Mouse (Mus musculus) olfactory bulb, adult 2 months (tissue): ENCODE results near the gene Ubxn1. TPM values are rescaled to one million over a fixed set of nuclear protein-coding genes. Genes with fewer than 3 reads are reported as not detected.

Experiments used
- H3K27ac ChIP-seq: fragments of 200-500 bp; 2 replicates; pipeline ENCODE4 v1.5.1; 2012; ENCODE audit warnings: low read depth, low read length; ENCODE audit not compliant: insufficient read depth
- H3K4me1 ChIP-seq: fragments of 200-500 bp; 2 replicates; pipeline ENCODE4 v1.6.1; 2012; ENCODE audit warnings: low read length; ENCODE audit not compliant: control insufficient read depth, insufficient read depth
- H3K4me3 ChIP-seq: fragments of 200-500 bp; 2 replicates; pipeline ENCODE4 v1.5.1; 2012; ENCODE audit warnings: mild to moderate bottlenecking, low read depth, low read length, moderate library complexity; ENCODE audit not compliant: insufficient read depth
- CTCF ChIP-seq: fragments of 200-500 bp; IDR thresholded peaks from 2 replicates; pipeline ENCODE4 v1.5.1; 2012; ENCODE audit warnings: low read depth, mild to moderate bottlenecking, low read length, moderate library complexity; ENCODE audit not compliant: insufficient read depth
- POLR2A ChIP-seq: fragments of 200-500 bp; IDR thresholded peaks from 2 replicates; pipeline ENCODE4 v1.6.1; 2012; ENCODE audit warnings: mild to moderate bottlenecking, low read depth, low read length, moderate library complexity; ENCODE audit not compliant: insufficient read depth
- WGBS: fragments of 180-500 bp; shearing (Covaris S2); methylation state at CpG from one replicate; pipeline ENCODE4 v1.1.7; 2018; 5-methylcytosine and 5-hydroxymethylcytosine counted together
- polyA plus RNA-seq: library from polyadenylated mRNA; stranded (reverse); fragments of >200 nt; gene quantifications from 2 replicates; pipeline ENCODE4 v1.2.4, GENCODE M21; 2012; ENCODE audit warnings: low replicate concordance; ENCODE audit not compliant: missing spikeins, insufficient read depth, insufficient read length

Ubxn1 gene
- polyA plus RNA-seq, 1 experiment, result 403 TPM

DNA sequence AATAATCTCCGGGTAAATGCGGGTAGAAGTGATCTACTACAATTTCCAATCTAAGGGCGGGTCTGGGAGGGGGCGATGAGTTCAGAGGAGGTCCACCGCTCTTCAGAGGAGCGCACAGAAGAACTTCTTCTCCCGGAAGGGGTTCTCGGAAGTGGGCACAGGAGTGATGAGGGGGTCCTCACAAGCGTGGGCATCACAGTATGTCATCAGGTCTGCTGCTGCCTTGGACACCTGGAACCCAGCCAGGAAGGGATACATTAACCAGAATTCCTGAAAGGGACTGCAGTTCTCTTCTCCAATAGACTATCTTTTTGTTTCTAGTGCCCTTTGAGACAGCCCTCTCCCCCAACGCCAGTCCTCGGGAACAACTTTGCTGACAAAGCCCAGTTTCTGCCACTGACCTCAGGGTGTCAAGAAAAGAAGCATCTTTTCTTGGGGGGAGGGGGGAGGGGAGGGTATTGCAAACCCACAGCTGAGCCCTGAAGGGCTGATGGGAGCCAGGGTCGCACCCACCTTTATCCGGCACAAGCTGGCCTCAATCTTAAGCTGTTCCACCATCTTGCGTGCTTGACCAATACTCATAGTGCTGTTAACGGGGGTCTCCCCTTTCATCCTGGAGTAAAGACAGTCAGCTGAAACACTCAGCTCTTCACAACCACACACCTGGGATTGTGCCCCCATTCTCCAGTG, 33.1 kb upstream of the Ubxn1 start:
- H3K27ac ChIP-seq, result peak overlapping the region; percentile 92
- WGBS, result 2% methylated on average over 15 of the region's 15 CpGs
- TF ChIP-seq CTCF (no peak), POLR2A (no peak)
- H3K4me3 ChIP-seq, result peak overlapping the region; percentile 56
- H3K4me1 ChIP-seq, result peaks cover 10% of the 10 kb centered on the region

DNA sequence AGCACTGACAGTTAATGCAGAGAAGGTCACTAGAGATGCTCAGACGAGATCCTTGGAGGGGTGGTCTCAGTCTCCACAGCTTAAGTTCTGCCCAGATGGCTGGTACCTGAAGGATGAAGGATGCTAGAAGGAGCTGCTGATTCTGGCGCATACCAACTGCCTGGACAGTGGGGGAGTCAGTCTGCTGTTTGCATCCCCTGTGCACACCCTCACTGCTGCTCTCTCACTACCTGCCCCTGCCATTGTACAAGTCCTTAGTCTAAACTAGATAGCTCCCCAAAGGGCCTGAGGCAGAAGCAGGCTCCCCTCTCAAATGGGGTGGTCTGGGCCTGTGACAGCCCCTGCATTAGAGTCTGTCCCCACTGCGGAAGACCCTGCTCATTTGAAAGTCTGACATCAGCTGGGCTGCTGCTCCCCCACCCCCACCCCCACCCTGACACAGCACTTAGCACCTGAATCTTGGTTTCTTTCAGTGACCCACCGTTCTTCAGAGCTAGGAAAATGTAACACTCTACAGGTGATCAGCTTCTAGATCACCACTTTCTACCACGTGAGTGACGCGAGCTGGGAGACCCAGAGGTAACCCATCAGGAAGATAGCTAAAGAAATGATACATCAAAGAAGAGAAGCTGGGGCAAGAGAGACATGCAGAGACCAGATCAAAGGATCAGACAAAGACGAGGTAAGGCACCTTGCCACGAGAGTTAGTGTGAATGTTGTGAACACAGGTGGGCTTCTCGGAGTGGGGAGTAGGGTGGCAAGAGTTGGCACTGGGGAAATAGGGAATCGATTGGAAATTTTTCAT, 32.0 kb upstream of the Ubxn1 start, which contains the start of gene Gng3:
Gng3 (minus strand) TSS at position 92 of the 805 bp plus-strand sequence.
- peak within 1 kb of the TSS; percentile 62 for H3K4me3 ChIP-seq
- 19% methylated on average over 11 of the region's 11 CpGs for WGBS
- H3K27ac ChIP-seq, result peak within 1 kb of the TSS; percentile 92

DNA sequence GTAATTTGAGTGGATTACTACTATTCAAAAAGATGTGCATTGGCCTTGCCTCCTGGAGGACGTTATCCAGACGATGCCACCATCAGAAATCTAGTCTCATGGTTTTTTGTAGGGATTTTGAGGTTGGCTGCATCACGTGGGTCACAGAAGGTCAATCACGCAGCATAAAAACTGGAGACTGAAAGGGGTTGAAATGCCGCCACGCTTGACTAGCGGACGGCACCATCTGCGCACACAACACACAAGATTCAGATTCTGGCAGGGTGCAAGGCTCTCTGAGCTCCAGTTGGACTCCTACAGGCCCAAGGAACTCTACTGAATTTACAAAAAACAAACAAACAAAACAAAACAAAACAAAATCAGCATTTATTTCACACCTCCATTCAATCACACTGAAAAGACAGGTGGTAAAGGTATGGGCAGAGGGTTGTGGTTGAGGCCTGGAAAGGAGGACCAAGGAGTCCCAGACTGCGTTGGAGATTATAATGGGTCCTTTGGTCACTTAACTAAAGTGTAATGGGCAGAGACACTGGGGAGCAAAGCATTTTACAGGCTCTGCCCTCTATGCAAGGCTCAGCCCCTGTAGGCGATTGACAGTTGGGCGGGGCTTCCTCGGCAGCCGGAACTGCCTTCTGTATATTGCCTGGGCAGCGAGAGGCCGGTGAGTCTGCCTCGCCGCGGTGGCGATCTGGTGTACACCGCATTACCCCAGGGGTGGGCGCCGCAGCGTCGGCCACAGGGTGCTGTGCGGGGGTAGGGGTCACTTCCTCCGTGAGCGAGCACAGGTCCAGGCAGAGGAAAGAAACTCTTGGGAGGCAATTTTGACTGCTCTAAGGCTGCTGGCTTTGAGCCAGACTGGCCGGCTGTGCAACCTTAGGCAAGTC, 31.1 kb upstream of the Ubxn1 start:
- WGBS, result 9% methylated on average over 29 of the region's 29 CpGs
- H3K4me1 ChIP-seq, result peaks cover 10% of the 10 kb centered on the region
- TF ChIP-seq POLR2A, result no peak
- no peak for TF ChIP-seq CTCF
- H3K27ac ChIP-seq, result peak overlapping the region; percentile 92
- H3K4me3 ChIP-seq, result peak overlapping the region; percentile 62

More for the DNA sequence above, 32.0 kb upstream of the Ubxn1 start, which contains the start of gene Gng3:
- H3K4me1 ChIP-seq, result peaks cover 10% of the 10 kb centered on the region
- 0 out of 2 replicates have a peak, but pooled peaks have one; percentile 33 for TF ChIP-seq POLR2A
- TF ChIP-seq CTCF, result no peak

DNA sequence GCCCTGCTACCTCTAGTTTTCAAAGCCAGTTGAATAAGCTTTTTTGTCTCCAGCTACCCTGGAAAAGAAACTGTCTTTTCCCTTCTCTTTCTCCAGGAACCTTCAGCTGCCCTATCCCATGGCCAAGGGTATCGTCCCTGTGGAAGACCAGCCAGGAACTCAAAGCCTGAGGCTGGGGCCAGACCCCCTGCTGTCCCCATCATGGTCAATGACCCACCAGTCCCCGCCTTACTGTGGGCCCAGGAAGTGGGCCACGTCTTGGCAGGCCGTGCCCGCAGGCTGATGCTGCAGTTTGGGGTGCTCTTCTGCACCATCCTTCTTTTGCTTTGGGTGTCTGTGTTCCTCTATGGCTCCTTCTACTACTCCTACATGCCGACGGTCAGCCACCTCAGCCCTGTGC, 30.3 kb upstream of the Ubxn1 start:
- TF ChIP-seq POLR2A (no peak), CTCF (no peak)
- Histone ChIP-seq H3K4me1 (peaks cover 10% of the 10 kb centered on the region), H3K4me3 (peak overlapping the region; percentile 62), H3K27ac (no peak overlapping the region)
- WGBS, result 80% methylated on average over 7 of the region's 7 CpGs

DNA sequence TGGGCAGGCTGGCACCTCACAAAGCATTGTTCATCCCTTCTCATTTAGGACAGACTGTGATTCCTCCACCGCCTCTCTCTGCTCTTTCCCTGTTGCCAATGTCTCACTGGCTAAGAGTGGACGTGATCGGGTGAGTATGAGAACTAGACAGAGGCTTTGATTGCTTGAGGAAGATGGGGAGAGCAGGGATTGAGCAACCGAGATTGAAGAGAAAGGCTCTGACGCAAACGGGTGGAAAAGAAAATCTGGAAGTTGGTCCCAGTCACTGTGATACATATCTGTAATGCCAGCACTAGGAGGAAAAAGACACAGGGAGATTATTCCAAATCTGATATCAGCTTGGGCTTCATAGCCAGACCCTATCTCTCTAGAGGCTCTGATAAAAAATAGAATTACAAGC, 28.3 kb upstream of the Ubxn1 start:
- WGBS, result 90% methylated on average over 6 of the region's 6 CpGs
- TF ChIP-seq CTCF, result no peak
- no peak for TF ChIP-seq POLR2A
- no peak overlapping the region for H3K4me3 ChIP-seq
- peaks cover 10% of the 10 kb centered on the region for H3K4me1 ChIP-seq
- no peak overlapping the region for H3K27ac ChIP-seq

DNA sequence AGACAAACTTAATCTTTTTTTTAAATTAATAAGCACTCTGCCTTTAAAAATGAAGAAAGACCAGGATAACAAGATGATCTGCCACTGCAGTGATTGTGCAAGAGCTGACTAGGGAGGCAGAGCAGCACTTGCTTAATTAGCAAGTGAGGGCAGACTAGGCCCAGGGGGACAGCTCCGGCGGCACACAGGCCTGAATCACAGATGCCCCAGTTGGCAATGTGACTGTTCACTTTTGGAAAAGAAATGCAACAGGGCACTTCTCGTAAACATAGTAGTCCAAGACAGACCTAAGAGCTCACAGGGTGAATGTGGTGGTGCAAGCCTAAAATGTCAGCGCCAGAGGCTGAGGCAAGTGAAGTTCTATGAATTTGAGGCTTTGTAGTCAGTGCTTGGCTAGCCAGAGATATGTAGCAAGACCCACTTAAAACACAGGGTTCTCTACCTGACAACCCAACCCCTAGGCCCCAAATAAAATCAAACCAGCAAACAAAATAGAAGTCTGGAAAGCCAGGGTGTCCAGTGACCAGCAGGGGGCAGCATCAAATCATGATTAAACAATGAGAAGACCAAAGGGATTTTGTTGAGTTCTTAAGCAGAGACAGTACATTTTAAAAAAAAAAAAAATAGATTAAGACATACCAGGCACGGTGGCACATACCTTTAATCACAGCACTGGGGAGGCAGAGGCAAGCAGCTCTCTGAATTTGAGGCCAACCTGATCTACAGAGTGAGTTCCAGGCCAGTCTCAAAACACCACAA, 26.7 kb upstream of the Ubxn1 start:
- peaks cover 10% of the 10 kb centered on the region for H3K4me1 ChIP-seq
- no peak overlapping the region for H3K4me3 ChIP-seq
- no peak overlapping the region for H3K27ac ChIP-seq
- WGBS, result 38% methylated on average over 5 of the region's 5 CpGs
- TF ChIP-seq CTCF (no peak), POLR2A (no peak)

DNA sequence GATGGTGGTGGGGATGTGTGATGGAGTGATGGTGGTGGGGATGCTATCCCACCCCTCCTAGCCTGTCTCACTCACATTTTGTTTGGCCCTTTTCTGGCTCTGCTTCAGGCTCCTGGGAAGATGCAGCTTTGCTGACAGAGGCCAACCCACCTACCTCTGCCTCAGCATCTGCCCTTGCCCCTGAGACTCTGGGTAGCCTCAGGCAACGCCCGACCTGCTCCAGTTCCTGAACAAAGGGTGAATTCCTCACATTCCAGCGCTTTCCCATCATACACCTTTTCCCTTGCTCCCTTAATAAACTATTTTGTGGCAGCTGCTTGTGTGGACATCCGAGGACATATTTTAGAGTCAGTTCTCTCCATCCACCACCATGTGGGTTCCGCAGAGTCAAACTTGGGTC, 22.9 kb upstream of the Ubxn1 start:
- peaks cover 11% of the 10 kb centered on the region for H3K4me1 ChIP-seq
- TF ChIP-seq CTCF (no peak), POLR2A (no peak)
- 85% methylated on average over 5 of the region's 5 CpGs for WGBS
- no peak overlapping the region for H3K27ac ChIP-seq
- no peak overlapping the region for H3K4me3 ChIP-seq

DNA sequence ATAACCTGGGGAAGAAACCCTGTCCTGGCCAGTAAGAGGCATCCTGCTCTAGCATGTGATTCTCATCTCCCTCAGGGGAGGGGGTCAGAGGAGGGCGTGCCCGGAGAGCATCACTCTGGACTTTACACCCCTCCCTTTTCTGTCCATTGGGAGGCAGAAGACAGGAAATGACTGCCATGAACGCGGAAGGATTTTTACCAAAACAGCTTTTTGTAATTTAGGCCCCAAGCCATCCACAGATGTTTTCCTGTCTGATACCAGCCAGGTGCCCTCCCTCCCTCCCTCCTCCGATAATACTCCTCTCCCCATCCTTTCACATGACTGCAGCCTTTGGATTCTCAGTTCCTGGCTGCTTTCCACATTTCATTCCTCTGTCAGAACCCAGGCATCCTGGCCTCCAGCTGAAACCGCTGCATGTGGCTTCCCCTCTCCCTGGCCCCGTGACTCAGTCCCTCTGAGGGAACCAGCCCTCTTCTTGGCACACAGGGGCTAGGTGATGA, 20.8 kb upstream of the Ubxn1 start, which contains the start of gene Lrrn4cl:
Lrrn4cl (plus strand) TSS at position 367 of the 500 bp plus-strand sequence.
- Histone ChIP-seq H3K4me1 (peaks cover 11% of the 10 kb centered on the region), H3K27ac (no peak within 1 kb of the TSS), H3K4me3 (no peak within 1 kb of the TSS)
- no peak for TF ChIP-seq POLR2A
- no peak for TF ChIP-seq CTCF
- 19% methylated on average over 7 of the region's 7 CpGs for WGBS
